Mouse (Mus musculus) lung, postnatal 0 days (tissue): Measurements from ENCODE around the gene Ermap.

ENCODE experiments used
- CTCF ChIP-seq: IDR thresholded peaks from 2 replicates; pipeline ENCODE4 v1.5.1; 2016; ENCODE audit warnings: antibody characterized with exemption, mild to moderate bottlenecking
- EP300 ChIP-seq: IDR thresholded peaks from 2 replicates; pipeline ENCODE4 v1.6.1; 2016; ENCODE audit warnings: antibody characterized with exemption, mild to moderate bottlenecking, control low read depth

GRCm38 (mm10) chr4:119172919-119173650, 16.7 kb downstream of the Ermap start:
- no peak for TF ChIP-seq EP300
- TF ChIP-seq CTCF = no peak
